Mouse (Mus musculus) liver, embryonic 12.5 days (tissue): ENCODE measurements around the gene Trarg1. TPM values are rescaled to one million over a fixed set of nuclear protein-coding genes. Genes with fewer than 3 reads are reported as not detected.

ENCODE experiments used
- ATAC-seq: fragments of 200-750 bp; cut with Nextera tagmentation; 2 replicates; pipeline ENCODE4 v1.8.0; 2017; ENCODE audit warnings: moderate number of reproducible peaks, mild to moderate bottlenecking, moderate library complexity
- H3K27ac ChIP-seq: fragments of 300-500 bp; sonication (generic); 2 replicates; pipeline ENCODE4 v1.5.1; 2016; ENCODE audit warnings: mild to moderate bottlenecking
- H3K27me3 ChIP-seq: fragments of 300-500 bp; sonication (generic); replicated peaks from 2 replicates; pipeline ENCODE4 v1.6.1; 2016; ENCODE audit warnings: mild to moderate bottlenecking, moderate library complexity
- H3K36me3 ChIP-seq: fragments of 300-500 bp; sonication (generic); 2 replicates; pipeline ENCODE4 v1.6.1; 2016; ENCODE audit warnings: mild to moderate bottlenecking, moderate library complexity
- H3K4me1 ChIP-seq: fragments of 300-500 bp; sonication (generic); 2 replicates; pipeline ENCODE4 v1.6.1; 2016
- H3K4me2 ChIP-seq: fragments of 300-500 bp; sonication (generic); 2 replicates; pipeline ENCODE4 v1.6.1; 2016; ENCODE audit warnings: mild to moderate bottlenecking, moderate library complexity
- H3K4me3 ChIP-seq: fragments of 300-500 bp; sonication (generic); 2 replicates; pipeline ENCODE4 v1.5.1; 2016; ENCODE audit warnings: mild to moderate bottlenecking, moderate library complexity
- H3K9ac ChIP-seq: fragments of 300-500 bp; sonication (generic); 2 replicates; pipeline ENCODE4 v1.6.1; 2016; ENCODE audit warnings: mild to moderate bottlenecking, moderate library complexity
- H3K9me3 ChIP-seq: fragments of 300-500 bp; sonication (generic); replicated peaks from 2 replicates; pipeline ENCODE4 v1.6.1; 2016; ENCODE audit warnings: mild to moderate bottlenecking, moderate library complexity
- WGBS: fragments of 180-500 bp; shearing (Covaris S2); methylation state at CpG from one replicate; pipeline ENCODE4 v1.1.7; 2016; ENCODE audit not compliant: insufficient replicate concordance; 5-methylcytosine and 5-hydroxymethylcytosine counted together
- polyA plus RNA-seq: library from polyadenylated mRNA; unstranded; fragments of >200 nt; fragmentation: Nextera tagmentation; extraction: Ambion mirVana; gene quantifications from 2 replicates; pipeline ENCODE4 v1.2.1, GENCODE M21; 2016

Gene Trarg1
- polyA plus RNA-seq, 1 experiment from 2014 or later: not detected

DNA sequence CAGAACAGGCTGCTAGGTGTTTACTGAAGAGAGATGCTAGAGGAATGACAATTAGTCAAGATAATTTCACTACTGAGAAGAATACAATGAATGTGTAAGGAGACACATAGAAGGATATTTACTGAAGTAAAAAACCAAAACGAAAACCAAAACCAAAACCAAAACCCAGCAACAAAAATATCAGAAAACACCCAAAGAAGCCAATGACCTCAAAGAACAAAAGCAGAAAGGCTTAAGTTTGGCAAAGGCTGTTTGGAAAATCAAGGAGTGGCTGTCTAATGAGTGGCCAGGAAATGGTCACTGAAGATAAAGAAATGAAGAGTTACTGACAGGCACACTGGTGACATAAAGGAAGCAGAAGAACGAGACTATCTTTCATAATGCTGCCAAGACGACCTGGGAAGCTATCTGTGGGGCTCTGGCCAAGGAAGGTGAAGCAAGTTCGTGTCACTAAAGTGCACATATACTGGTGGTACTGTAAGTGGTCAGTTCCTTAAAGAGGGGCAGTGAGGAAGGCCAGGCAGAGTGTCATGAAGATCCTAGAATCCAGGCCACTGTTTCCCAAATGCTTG is 56.2 kb downstream of the Trarg1 start:
- ATAC-seq: no peak
- H3K4me3 ChIP-seq: no peak overlapping the region

DNA sequence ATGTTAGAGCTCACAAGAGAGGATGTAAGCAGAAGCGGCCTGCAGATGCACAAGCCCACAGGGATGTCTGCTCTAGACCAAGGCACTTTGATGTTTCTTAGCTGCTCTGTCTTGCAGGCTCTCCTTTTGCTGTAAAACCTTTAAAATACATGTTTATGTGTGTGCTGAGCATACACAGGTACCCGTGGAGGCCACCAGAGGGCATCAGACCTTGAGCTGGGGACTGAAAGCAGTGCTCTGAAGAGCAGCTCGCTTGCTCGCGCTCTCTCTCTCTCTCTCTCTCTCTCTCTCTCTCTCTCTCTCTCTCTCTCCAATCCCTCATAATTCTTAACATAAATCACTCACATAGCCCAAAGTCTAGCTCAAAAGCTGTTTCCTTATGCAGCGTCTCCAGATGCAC is 59.5 kb downstream of the Trarg1 start:
- H3K9me3 ChIP-seq: no peaks in the 10 kb centered on the region
- H3K27ac ChIP-seq: no peak overlapping the region
- no peak overlapping the region for H3K9ac ChIP-seq
- H3K27me3 ChIP-seq: no peaks in the 10 kb centered on the region
- no peak for ATAC-seq
- H3K36me3 ChIP-seq: peaks cover 67% of the 10 kb centered on the region
- H3K4me3 ChIP-seq: no peak overlapping the region
- peaks cover 5% of the 10 kb centered on the region; the same call in 1 of the 2 replicates for H3K4me1 ChIP-seq
- 73% methylated on average over 6 of the region's 6 CpGs for WGBS
- no peak overlapping the region for H3K4me2 ChIP-seq

More for the DNA sequence above, 56.2 kb downstream of the Trarg1 start:
- H3K36me3 ChIP-seq: peaks cover 65% of the 10 kb centered on the region
- H3K4me1 ChIP-seq: peaks cover 5% of the 10 kb centered on the region; the same call in 1 of the 2 replicates
- no peaks in the 10 kb centered on the region for H3K27me3 ChIP-seq
- no peak overlapping the region for H3K9ac ChIP-seq
- no peak overlapping the region for H3K4me2 ChIP-seq
- 29% methylated on average over 4 of the region's 4 CpGs for WGBS
- H3K9me3 ChIP-seq: no peaks in the 10 kb centered on the region
- no peak overlapping the region for H3K27ac ChIP-seq

GRCm38 (mm10) chr11:76742511-76742910 is 62.9 kb downstream of the Trarg1 start:
- no peak overlapping the region for H3K9ac ChIP-seq
- peaks cover 68% of the 10 kb centered on the region for H3K36me3 ChIP-seq
- 86% methylated on average over 7 of the region's 7 CpGs for WGBS
- no peak overlapping the region for H3K4me2 ChIP-seq
- H3K4me3 ChIP-seq: no peak overlapping the region
- ATAC-seq: no peak
- H3K9me3 ChIP-seq: no peaks in the 10 kb centered on the region
- H3K27ac ChIP-seq: no peak overlapping the region
- no peaks in the 10 kb centered on the region for H3K4me1 ChIP-seq
- no peaks in the 10 kb centered on the region for H3K27me3 ChIP-seq

DNA sequence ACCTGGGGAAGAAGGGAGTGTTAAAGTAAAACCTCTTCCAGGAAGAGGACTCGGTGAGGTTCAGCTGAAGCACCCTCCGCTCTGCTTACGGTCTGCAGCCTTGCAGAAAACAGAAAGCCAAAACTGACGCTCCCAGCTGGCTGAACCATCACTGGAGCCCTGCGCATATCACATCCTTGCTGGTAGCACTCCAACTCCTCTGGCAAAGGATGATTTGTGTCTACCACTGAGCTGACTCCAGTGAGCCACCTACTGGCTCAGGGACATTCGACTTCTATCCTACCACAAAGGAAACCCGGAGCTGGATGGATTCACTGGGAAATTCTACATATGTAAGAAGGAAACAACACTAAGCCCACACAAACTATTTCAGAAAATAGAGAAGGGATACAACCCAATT is 64.9 kb downstream of the Trarg1 start:
- Histone ChIP-seq H3K9ac (no peak overlapping the region), H3K4me2 (no peak overlapping the region), H3K36me3 (peaks cover 79% of the 10 kb centered on the region), H3K4me1 (no peaks in the 10 kb centered on the region), H3K4me3 (no peak overlapping the region), H3K27ac (no peak overlapping the region), H3K9me3 (no peaks in the 10 kb centered on the region), H3K27me3 (no peaks in the 10 kb centered on the region)
- 81% methylated on average over 7 of the region's 7 CpGs for WGBS
- no peak for ATAC-seq

DNA sequence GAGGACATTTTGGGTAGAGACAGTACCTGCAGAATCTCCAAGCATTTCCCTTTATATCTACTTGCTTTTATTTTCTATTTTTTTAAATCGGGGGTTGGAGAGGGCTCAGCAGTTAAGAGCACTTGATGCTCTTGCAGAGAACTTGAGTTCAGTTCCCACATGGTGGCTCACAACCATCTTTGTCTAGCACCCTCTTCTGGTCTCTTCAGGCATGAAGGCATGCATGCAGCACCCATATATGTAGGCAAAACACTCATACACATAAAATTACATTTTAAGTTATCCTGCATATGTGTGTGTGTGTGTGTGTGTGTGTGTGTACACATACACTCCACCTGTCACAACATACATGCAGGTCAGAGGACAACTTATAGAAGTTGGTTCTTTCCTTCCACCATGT is 66.3 kb downstream of the Trarg1 start:
- H3K4me1 ChIP-seq: no peaks in the 10 kb centered on the region
- H3K4me2 ChIP-seq: no peak overlapping the region
- H3K27ac ChIP-seq: no peak overlapping the region
- H3K4me3 ChIP-seq: no peak overlapping the region
- H3K27me3 ChIP-seq: no peaks in the 10 kb centered on the region
- no peak overlapping the region for H3K9ac ChIP-seq
- no peaks in the 10 kb centered on the region for H3K9me3 ChIP-seq
- ATAC-seq: no peak
- 83% methylated on average over 1 of the region's 1 CpGs for WGBS
- peaks cover 90% of the 10 kb centered on the region for H3K36me3 ChIP-seq

Other genes with a start within 250 kb of the Trarg1 start
- gene Abr, start 57.5 kb upstream of the Trarg1 start, polyA plus RNA-seq: 5.8 and 7.4 TPM in 2 replicates
- not detected in 2 replicates for gene Bhlha9, start 7.3 kb upstream of the Trarg1 start, polyA plus RNA-seq
- gene Gosr1, start 83.8 kb downstream of the Trarg1 start, polyA plus RNA-seq: 13.2 and 15.2 TPM in 2 replicates
- 10.5 and 11.3 TPM in 2 replicates for gene Cpd, start 167.2 kb downstream of the Trarg1 start, polyA plus RNA-seq
- 0.10 TPM in 1 of 2 replicates, not detected in the other for gene Tmigd1, start 222.4 kb downstream of the Trarg1 start, polyA plus RNA-seq
- 77.3 and 79.2 TPM in 2 replicates for gene Blmh, start 245.0 kb downstream of the Trarg1 start, polyA plus RNA-seq